ENCODE assay signal across 8 mouse cellular contexts in genomic region chr9:83609422-83610297, GRCm38 (mm10).
DNase-seq lines count a peak whose midpoint lies in the region; ATAC-seq and TF ChIP-seq lines count a peak whose summit lies in the region.

No protein-coding gene starts in this region.

- H3K4me3 ChIP-seq in liver, embryonic 12.5 days: no peak overlapping the region
- H3K4me3 ChIP-seq in cortical plate, adult 2 months (ENCODE audit: insufficient read depth, low read length): no peak overlapping the region

- peak; percentile 95 for TF ChIP-seq CTCF in cortical plate, adult 2 months (IDR thresholded peaks at IDR 0.05; ENCODE audit: extremely low read depth, insufficient read depth, low read length)

- intact Hi-C loops in gastrocnemius, postnatal 14 days (cut with DNase I; ENCODE audit: low total_unique reads): loop anchor here (2.0 to 10.0 kb wide), 2 partner anchors 123 to 235 kb away; no protein-coding TSS in a partner anchor
- intact Hi-C loops in left cerebral cortex, postnatal 4 days (cut with DNase I): loop anchor here (5.0 kb wide), 1 partner anchor 122 kb away; no protein-coding TSS in a partner anchor

- no peak for ATAC-seq in liver, embryonic 12.5 days

- TF ChIP-seq POLR2A in cortical plate, adult 2 months (IDR thresholded peaks at IDR 0.05; ENCODE audit: extremely low read depth, insufficient read depth, low read length): no peak

- H3K4me1 ChIP-seq in liver, embryonic 12.5 days: no peaks in the 10 kb centered on the region
- H3K4me1 ChIP-seq in cortical plate, adult 2 months (ENCODE audit: control insufficient read depth, insufficient read depth, low read length): peaks cover 8% of the 10 kb centered on the region

- peak; percentile 71 for DNase-seq in liver
- peak; percentile 63 for DNase-seq in gastrocnemius, postnatal 14 days
- peak; percentile 77 for DNase-seq in kidney, adult 18-20 months
- DNase-seq in left cerebral cortex, postnatal 4 days: peak; percentile 90
- peak; percentile 81 for DNase-seq in naive thymus-derived CD4-positive, alpha-beta T cell, adult 2 months (ENCODE audit: low read depth)
- DNase-seq in spleen, postnatal 4 days (ENCODE audit: low spot score in 2 of 2): peak; percentile 58 to 81

- no peak overlapping the region for H3K27ac ChIP-seq in liver, embryonic 12.5 days
- H3K27ac ChIP-seq in cortical plate, adult 2 months (ENCODE audit: insufficient read depth, low read length): no peak overlapping the region

- H3K9ac ChIP-seq in liver, embryonic 12.5 days: no peak overlapping the region

- H3K36me3 ChIP-seq in liver, embryonic 12.5 days: no peaks in the 10 kb centered on the region

- no peaks in the 10 kb centered on the region for H3K27me3 ChIP-seq in liver, embryonic 12.5 days (replicated peaks)

- H3K4me2 ChIP-seq in liver, embryonic 12.5 days: no peak overlapping the region

- no peaks in the 10 kb centered on the region for H3K9me3 ChIP-seq in liver, embryonic 12.5 days (replicated peaks)

- 32% methylated on average over 9 of the region's 9 CpGs for WGBS in liver, embryonic 12.5 days (ENCODE audit: insufficient replicate concordance)
